Mouse (Mus musculus) C2C12 (cell line): ENCODE data around the gene Cd96. TPM values are rescaled to one million over a fixed set of nuclear protein-coding genes. Genes with fewer than 3 reads are reported as not detected.

Experiments
- H3K27me3 ChIP-seq: one replicate; pipeline ENCODE4 v1.6.1; 2011; ENCODE audit not compliant: control insufficient read depth, insufficient read depth, insufficient read length
- H3K36me3 ChIP-seq: one replicate; pipeline ENCODE4 v1.6.1; 2011; ENCODE audit not compliant: control insufficient read depth, insufficient read depth
- H3K4me3 ChIP-seq: one replicate; pipeline ENCODE4 v1.5.1; 2011; ENCODE audit warnings: mild to moderate bottlenecking, control low read depth; ENCODE audit not compliant: poor library complexity, insufficient read depth, severe bottlenecking
- H3K79me2 ChIP-seq: one replicate; pipeline ENCODE4 v1.6.1; 2011; ENCODE audit not compliant: control insufficient read depth, insufficient read depth
- H3K79me3 ChIP-seq: one replicate; pipeline ENCODE4 v1.6.1; 2011; ENCODE audit warnings: low read depth, control low read depth
- H3ac ChIP-seq: one replicate; pipeline ENCODE3; 2011; ENCODE audit warnings: low read depth; ENCODE audit not compliant: control insufficient read depth, insufficient read length
- CEBPB ChIP-seq: IDR thresholded peaks from one replicate; pipeline ENCODE4 v1.6.1; 2011; ENCODE audit warnings: low read depth, mild to moderate bottlenecking, control low read depth, moderate library complexity
- CTCF ChIP-seq: IDR thresholded peaks from one replicate; pipeline ENCODE4 v1.5.1; 2011; ENCODE audit not compliant: control insufficient read depth, insufficient read depth, insufficient read length
- FOSL1 ChIP-seq: IDR thresholded peaks from one replicate; pipeline ENCODE4 v1.8.0; 2011; ENCODE audit warnings: mild to moderate bottlenecking, low read length; ENCODE audit not compliant: poor library complexity, insufficient read depth, severe bottlenecking
- MAX ChIP-seq: IDR thresholded peaks from one replicate; pipeline ENCODE4 v1.6.1; 2011; ENCODE audit warnings: mild to moderate bottlenecking, control low read depth
- MYOD1 ChIP-seq: IDR thresholded peaks from one replicate; pipeline ENCODE4 v1.6.1; 2011; ENCODE audit warnings: low read depth; ENCODE audit not compliant: control insufficient read depth, insufficient read length
- MYOG ChIP-seq: IDR thresholded peaks from one replicate; pipeline ENCODE4 v1.6.1; 2011; ENCODE audit not compliant: control insufficient read depth, insufficient read length; ENCODE audit errors: extremely low read depth
- USF1 ChIP-seq: IDR thresholded peaks from one replicate; pipeline ENCODE4 v1.6.1; 2011; ENCODE audit warnings: low read depth, mild to moderate bottlenecking, control low read depth, moderate library complexity
- polyA plus RNA-seq: library from polyadenylated mRNA; unstranded; fragments of >200 nt; fragmentation: generic; extraction: Trizol; gene quantifications from one replicate; pipeline ENCODE4 v1.2.1, GENCODE M21; 2012; ENCODE audit warnings: missing spikeins

The Cd96 gene
- polyA plus RNA-seq, 1 experiment: not detected

DNA sequence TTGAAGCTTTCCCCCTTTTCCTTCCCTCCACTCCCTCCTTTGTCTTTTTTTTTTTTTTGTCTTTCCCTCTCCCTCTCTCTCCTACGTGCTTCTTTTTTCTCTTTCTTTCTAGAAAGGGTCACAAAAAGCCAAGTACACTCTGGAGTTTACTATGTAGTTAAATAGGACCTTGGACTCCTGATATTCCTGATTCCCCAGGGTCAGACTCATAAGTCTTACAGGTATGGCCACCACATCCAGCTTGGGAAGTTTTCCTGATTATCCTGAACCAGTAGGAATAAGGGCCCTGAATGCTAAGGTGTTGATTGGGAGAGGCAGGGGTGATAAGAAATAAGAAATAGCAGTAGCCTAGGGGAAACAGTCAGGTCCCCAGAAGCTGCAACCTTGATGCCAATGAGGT lies 100.7 kb downstream of the Cd96 start:
- no peaks in the 10 kb centered on the region for H3K36me3 ChIP-seq
- no peaks in the 10 kb centered on the region for H3K27me3 ChIP-seq

DNA sequence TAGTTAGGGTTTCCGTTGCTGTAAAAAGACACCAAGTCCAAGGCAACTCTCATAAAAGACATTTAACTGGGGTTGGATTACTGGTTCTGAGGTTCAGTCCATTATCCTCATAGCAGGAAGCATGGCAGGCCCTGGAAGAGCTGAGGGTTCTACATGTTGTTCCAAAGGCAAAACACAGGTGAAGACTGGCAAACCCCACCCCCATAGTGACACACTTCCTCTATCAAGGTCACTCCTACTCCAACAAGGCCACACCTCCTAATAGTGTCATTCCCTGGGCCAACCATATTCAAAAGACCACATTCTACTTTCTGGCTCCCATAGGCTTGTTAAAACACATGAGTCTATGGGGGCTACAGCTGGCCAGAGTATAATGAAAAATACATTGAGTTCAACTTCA lies 108.4 kb downstream of the Cd96 start:
- H3K79me2 ChIP-seq: no peaks in the 10 kb centered on the region
- no peaks in the 10 kb centered on the region for H3K79me3 ChIP-seq
- H3ac ChIP-seq: no peak overlapping the region
- H3K4me3 ChIP-seq: no peak overlapping the region
- TF ChIP-seq FOSL1 (no peak), CTCF (no peak), MAX (no peak), CEBPB (no peak), USF1 (no peak), MYOG (no peak), MYOD1 (no peak)
- H3K27me3 ChIP-seq: no peaks in the 10 kb centered on the region
- H3K36me3 ChIP-seq: no peaks in the 10 kb centered on the region

More for the DNA sequence above, 100.7 kb downstream of the Cd96 start:
- TF ChIP-seq CTCF (no peak), USF1 (no peak)
- H3K4me3 ChIP-seq: no peak overlapping the region
- no peak overlapping the region for H3ac ChIP-seq
- H3K79me3 ChIP-seq: no peaks in the 10 kb centered on the region
- H3K79me2 ChIP-seq: no peaks in the 10 kb centered on the region

DNA sequence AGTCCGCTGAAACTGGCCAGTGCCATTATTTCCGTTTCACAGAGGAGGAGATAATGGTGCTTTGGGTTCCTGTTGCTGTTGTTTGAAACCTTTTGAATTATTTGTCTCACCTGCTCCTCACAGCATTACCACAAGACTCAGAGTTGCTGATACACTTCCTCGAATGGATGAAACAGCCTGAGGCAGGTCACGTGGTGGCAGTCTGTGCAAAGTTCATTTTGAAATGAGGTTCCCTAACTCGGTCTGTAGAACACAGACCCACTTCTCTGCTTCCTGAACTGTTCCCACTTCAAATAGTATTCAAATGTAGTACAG lies 109.2 kb downstream of the Cd96 start:
- TF ChIP-seq MYOG (no peak), USF1 (peak; percentile 80)
- Histone ChIP-seq H3K4me3 (peak overlapping the region; percentile 36), H3K79me3 (no peaks in the 10 kb centered on the region), H3ac (peak overlapping the region; percentile 53), H3K36me3 (no peaks in the 10 kb centered on the region), H3K79me2 (no peaks in the 10 kb centered on the region), H3K27me3 (no peaks in the 10 kb centered on the region)

DNA sequence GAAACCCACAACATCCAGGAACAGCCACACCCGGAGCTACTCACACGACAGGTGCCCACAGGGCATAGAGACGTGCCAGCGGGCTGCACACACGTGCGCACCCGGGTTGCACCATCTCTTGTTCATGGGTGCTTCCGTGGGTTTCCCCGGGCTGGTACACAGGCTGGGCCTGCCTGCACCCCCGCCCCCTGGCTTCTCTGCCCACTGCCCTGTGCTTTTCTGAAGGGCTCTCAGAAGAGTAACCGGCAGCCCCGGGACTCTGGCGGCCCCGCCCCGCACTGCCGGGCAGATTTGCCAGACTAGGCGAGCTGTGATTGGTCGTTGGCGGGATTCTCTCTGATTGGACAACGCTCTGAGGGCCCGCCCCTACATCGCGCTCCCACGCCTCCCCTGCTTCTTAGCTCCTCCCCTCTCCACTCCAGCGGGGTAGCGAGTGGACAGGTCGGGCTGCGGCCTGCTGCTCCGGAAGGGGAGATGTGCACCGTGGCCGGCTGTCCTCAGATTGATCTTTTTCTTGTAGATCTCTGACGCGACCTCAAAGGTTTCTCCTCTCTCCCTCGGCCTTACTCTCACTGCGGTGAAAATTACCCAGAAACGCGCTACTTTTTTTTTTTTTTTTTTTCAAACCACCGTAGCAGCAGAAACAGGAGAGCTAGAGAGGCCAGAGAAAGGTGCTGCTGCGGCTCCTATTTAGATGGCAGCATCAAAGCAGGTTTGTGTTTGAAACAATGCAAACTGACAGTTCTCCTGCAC lies 109.7 kb downstream of the Cd96 start, which contains the start of gene Plcxd2:
Plcxd2 (minus strand) TSS at position 66 of the 753 bp plus-strand sequence.
- Histone ChIP-seq H3K79me2 (no peaks in the 10 kb centered on the region), H3K36me3 (no peaks in the 10 kb centered on the region), H3ac (peak within 1 kb of the TSS; percentile 85), H3K27me3 (no peaks in the 10 kb centered on the region), H3K4me3 (peak within 1 kb of the TSS; percentile 36), H3K79me3 (no peaks in the 10 kb centered on the region)
- no peak for TF ChIP-seq FOSL1
- TF ChIP-seq MYOD1: no peak
- TF ChIP-seq USF1: no peak
- TF ChIP-seq MYOG: no peak
- TF ChIP-seq CEBPB: no peak
- no peak for TF ChIP-seq CTCF
- TF ChIP-seq MAX: no peak

DNA sequence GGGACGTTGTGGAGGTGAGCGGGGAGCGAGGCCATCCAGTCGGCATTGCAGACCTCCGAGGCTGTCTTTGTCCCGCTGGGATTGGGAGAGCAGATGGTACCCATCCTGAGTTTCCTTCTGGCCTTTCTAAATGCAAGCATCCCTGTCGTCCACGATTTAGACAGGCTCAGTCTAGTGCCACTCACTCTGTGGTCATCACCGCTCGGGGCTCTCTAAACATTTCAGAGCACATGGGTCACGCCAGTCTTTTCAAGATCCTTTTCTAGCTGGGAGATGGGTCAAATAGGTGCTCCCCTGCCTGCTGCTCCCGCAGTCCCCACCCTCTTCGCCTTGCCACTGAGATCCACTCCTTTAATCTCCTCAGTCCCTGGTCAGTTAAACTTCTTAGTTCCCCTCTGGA lies 110.3 kb downstream of the Cd96 start:
- peak overlapping the region; percentile 85 for H3ac ChIP-seq
- H3K79me2 ChIP-seq: no peaks in the 10 kb centered on the region
- H3K36me3 ChIP-seq: no peaks in the 10 kb centered on the region
- no peaks in the 10 kb centered on the region for H3K27me3 ChIP-seq
- no peak for TF ChIP-seq FOSL1
- H3K4me3 ChIP-seq: peak overlapping the region; percentile 36
- no peaks in the 10 kb centered on the region for H3K79me3 ChIP-seq

DNA sequence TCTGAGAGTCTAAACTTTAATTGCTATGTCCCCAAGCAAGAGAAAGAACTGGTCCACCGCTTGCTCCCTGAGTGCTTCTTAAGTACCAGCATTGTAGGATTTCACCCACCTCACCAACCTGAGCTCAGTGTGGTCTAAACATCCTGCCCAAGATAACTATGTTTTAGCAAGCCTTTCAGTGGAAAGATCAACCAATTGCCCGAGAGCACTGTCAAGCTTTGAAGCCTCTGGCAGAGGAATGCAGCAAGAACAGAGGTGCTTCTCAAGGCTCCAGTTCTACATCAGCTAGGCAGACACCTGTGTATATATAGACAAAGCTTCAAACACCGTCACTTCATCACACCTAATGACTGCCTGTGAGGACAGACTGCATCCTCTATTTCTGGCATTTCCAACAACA lies 111.3 kb downstream of the Cd96 start:
- TF ChIP-seq MYOG (no peak), CTCF (no peak), USF1 (no peak), CEBPB (no peak), MYOD1 (no peak), MAX (no peak), FOSL1 (no peak)
- no peak overlapping the region for H3K4me3 ChIP-seq
- no peak overlapping the region for H3ac ChIP-seq
- no peaks in the 10 kb centered on the region for H3K27me3 ChIP-seq
- H3K79me2 ChIP-seq: no peaks in the 10 kb centered on the region
- H3K79me3 ChIP-seq: no peaks in the 10 kb centered on the region
- no peaks in the 10 kb centered on the region for H3K36me3 ChIP-seq
